Mouse (Mus musculus) lung, adult 2 months (tissue): Measurements from ENCODE around the gene Sfmbt1. TPM values are rescaled to one million over a fixed set of nuclear protein-coding genes. Genes with fewer than 3 reads are reported as not detected.

Source experiments
- DNase-seq: peaks from one replicate; pipeline ENCODE4 v3.0.0; 2022
- H3K4me1 ChIP-seq: fragments of 200-500 bp; 2 replicates; pipeline ENCODE4 v1.6.1; 2011; ENCODE audit warnings: low read length; ENCODE audit not compliant: control insufficient read depth, insufficient read depth
- H3K4me3 ChIP-seq: fragments of 200-500 bp; replicated peaks from 2 replicates; pipeline ENCODE3; 2011; ENCODE audit warnings: low read depth, mild to moderate bottlenecking, control low read depth, low read length; ENCODE audit errors: extremely low read depth
- CTCF ChIP-seq: fragments of 200-500 bp; IDR thresholded peaks from 2 replicates; pipeline ENCODE4 v1.5.1; 2011; ENCODE audit warnings: mild to moderate bottlenecking, low read length, control low read depth; ENCODE audit not compliant: insufficient read depth
- POLR2A ChIP-seq: fragments of 200-500 bp; IDR thresholded peaks from 2 replicates; pipeline ENCODE4 v1.6.1; 2011; ENCODE audit warnings: low read depth, mild to moderate bottlenecking, control low read depth, low read length, borderline replicate concordance; ENCODE audit errors: extremely low read depth
- WGBS: fragments of 180-500 bp; shearing (Covaris S2); methylation state at CpG from one replicate; pipeline ENCODE4 v1.1.7; 2018; 5-methylcytosine and 5-hydroxymethylcytosine counted together
- polyA plus RNA-seq: library from polyadenylated mRNA; depleted of rRNA; stranded (reverse); fragments of >200 nt; gene quantifications from 2 replicates; pipeline ENCODE4 v1.2.3, GENCODE M21; 2012; rRNA removed

Sfmbt1 gene
- 0.93 and 1.8 TPM in 2 replicates for polyA plus RNA-seq

DNA sequence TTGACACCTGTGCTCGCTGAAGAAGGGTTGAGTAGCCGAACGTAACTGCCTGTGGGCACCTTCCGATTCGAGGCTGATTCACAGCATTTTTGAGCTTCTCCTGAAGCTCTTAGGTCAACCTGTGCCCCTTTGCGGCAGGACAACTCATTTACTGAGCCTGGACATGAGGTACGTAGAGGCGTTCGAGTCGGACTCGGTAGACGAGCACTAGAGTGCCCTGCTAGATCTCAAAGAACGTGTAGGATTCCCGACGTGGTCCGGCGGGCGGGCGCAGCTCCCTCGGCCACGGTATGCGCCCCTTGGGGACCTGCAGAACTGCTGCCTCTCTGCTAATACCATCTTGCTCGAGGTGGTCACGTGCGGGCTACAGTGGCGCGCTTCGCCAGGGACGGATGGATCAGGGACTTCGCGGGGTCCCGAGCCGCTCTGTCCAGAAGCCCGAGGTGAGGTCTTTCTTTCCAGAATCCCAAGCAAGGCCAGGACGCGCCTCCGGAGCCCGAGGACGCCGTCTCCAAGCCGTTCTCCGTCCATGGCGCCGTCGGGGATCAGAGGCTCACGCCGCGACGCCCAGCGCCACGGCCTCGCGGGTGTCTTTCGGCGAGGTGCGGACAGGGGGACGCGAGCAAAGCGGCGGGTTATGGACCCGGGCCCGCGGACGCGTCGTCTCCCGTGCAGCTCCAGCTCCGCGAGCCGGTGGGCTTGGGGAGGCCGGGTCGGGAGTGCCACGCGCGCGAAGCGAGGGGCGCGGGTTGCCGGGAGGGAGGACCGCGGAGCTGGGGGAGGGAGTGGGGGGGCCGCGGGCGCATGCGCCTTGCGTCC is at the start of gene Sfmbt1:
Sfmbt1 (plus strand) TSS at position 51 of the 819 bp plus-strand sequence.
- no peak for TF ChIP-seq POLR2A
- no peak for TF ChIP-seq CTCF
- Histone ChIP-seq H3K4me1 (peaks cover 7% of the 10 kb centered on the region), H3K4me3 (peak within 1 kb of the TSS; percentile 69)
- no peak for DNase-seq
- WGBS, result 3% methylated on average over 86 of the region's 87 CpGs

DNA sequence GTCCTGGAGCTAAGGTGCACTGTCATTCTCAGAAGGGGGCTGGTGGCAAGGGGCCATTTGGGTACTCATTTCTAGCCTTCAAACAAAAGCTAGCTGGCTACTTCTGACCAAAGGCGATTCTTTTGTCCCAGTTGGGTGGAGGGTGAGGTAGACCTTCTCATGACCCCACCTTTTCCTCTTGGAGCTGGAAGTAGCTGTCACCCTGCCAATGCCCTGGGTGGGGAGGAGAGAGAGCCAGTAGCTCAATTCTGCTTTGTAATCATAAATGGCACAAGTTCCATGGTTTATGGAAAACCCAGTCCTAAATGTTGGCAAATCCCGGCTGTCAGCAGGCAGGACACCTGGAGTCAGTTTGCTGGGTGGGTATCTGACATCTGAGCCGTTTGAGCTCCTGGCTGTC is 48.6 kb upstream of the Sfmbt1 start:
- TF ChIP-seq CTCF, result no peak
- no peak for TF ChIP-seq POLR2A
- 37% methylated on average over 3 of the region's 3 CpGs for WGBS
- Histone ChIP-seq H3K4me1 (peaks cover 2% of the 10 kb centered on the region; the same call in 1 of the 2 replicates), H3K4me3 (no peak overlapping the region)
- DNase-seq, result peak; percentile 44

DNA sequence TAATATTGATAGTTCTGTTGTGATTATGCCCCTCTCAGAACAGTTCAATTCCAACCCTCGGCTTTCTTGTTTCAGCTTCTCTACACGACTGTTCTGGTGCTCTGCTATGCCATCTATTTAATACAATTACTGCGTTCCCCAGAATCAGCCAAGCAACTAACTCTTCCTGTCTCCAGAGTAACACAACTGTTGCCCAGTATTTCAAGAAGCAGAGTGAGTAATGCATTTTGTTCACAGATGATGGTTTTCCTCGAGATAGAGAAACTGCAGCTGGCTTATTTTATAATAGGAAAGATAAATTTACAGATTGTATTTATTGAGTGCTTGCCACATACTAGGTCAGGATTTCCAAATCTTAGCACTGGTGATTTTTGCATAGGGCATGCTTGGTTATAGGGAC is 48.0 kb upstream of the Sfmbt1 start:
- no peak for DNase-seq
- TF ChIP-seq CTCF (no peak), POLR2A (no peak)
- Histone ChIP-seq H3K4me1 (peaks cover 2% of the 10 kb centered on the region; the same call in 1 of the 2 replicates), H3K4me3 (no peak overlapping the region)
- 75% methylated on average over 4 of the region's 4 CpGs for WGBS

DNA sequence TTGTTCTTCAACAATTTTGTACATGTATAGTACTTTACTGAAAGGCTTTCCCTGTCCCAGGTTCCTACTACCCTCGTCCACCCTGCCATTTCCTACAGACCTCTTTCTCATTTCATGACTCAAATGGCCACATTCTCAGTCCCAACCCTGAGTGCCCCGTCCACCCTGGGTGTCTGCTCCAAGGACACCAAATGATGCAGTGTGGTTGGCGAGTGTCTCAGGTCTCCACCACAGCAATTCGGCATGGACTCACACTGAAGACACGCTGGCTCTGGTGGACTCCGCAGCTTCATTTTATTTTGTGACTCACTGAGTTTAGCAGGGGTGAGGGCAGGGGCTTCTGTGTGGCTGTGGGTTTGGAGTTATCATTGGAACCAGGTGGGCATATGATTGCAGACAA is 44.5 kb upstream of the Sfmbt1 start:
- WGBS, result 94% methylated on average over 6 of the region's 6 CpGs
- DNase-seq, result no peak
- Histone ChIP-seq H3K4me3 (no peak overlapping the region), H3K4me1 (peaks cover 2% of the 10 kb centered on the region; the same call in 1 of the 2 replicates)
- no peak for TF ChIP-seq CTCF
- TF ChIP-seq POLR2A, result no peak

DNA sequence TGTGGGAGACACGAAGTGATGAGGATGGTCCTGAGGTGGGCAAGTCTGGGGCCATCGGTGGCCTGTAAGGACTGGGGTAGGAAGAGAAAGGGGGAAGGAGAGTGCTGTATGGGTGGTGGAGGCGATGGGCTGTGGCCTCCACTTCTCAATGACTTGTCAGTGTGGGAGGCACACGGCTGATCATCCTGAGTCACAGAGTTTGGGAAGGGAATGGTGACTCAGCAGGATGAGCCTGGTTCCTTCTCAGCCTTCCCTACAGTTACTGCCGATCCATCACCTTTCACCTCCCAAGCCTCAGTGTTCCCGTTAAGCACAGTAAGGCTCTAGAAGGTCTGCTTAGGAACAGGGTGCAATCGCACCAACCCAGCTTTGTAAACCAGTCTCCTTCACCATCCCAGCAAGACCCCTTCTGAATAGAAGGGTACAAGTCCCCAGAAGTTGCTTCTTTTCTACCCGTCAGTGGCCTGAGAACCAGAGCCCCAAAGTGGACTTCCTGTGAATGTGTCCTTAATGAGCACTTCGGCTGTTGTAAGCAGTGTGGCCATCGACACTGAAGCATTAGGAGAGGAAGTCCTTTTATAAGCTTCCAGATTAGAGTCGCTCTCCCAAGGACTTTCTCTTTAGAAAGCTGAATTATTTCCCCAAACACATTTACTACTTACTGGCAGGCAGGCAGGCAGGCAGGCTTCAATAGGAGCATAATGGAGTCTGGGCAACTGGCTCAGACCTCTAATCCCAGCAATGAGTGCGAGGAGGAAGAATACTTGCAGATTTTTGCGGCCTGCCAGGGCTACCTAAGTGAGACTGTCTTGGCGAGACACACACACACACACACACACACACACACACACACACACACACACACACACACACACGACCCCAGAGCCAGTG is 43.3 kb upstream of the Sfmbt1 start:
- WGBS, result 62% methylated on average over 15 of the region's 15 CpGs
- Histone ChIP-seq H3K4me3 (no peak overlapping the region), H3K4me1 (no peaks in the 10 kb centered on the region; the same call in 1 of the 2 replicates)
- TF ChIP-seq CTCF (no peak), POLR2A (no peak)
- DNase-seq, result no peak

DNA sequence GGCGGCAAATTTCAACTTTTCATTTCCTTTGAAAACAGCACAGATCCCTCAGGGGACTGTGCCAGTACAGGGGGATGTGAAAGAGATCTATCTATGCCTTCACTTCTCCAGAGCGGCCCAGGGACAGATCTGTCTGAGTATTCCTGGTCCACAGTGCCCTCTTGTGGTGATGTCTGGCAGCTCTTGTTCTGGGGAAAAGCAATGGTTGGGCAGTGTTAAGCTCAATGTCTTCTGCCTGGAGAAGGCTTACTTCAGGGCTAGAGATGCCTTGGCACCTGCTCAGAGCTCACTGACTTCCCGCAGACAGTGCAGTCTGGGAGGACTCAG is 42.7 kb upstream of the Sfmbt1 start:
- whole genome bisulfite sequencing, result 3% methylated on average over 3 of the region's 3 CpGs
- peak; percentile 90 for TF ChIP-seq CTCF
- no peak for TF ChIP-seq POLR2A
- DNase-seq, result peak; percentile 83

DNA sequence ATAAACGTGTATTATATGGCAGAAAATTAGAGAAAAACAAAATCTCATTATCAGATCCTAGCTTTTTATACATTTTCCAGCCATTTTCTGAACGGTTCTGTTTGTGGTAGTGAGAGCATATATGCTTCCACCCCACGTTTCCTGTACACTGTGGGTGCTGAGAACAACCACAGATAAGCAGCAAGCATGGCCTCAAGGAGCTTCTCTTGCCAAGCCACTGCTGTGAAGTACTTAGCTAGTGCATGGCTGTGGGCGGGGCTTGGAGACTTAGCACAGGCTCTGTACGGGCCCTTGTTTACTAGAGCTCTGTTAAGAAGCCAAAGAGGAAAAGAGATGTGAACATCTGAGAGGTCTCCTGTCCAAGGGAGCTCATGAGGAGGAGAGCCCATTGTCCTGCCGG is 39.7 kb upstream of the Sfmbt1 start:
- 56% methylated on average over 6 of the region's 6 CpGs for WGBS
- Histone ChIP-seq H3K4me1 (no peaks in the 10 kb centered on the region), H3K4me3 (no peak overlapping the region)
- TF ChIP-seq CTCF (no peak), POLR2A (no peak)
- peak; percentile 57 for DNase-seq

More for the DNA sequence above, 42.7 kb upstream of the Sfmbt1 start:
- Histone ChIP-seq H3K4me3 (no peak overlapping the region), H3K4me1 (no peaks in the 10 kb centered on the region)

DNA sequence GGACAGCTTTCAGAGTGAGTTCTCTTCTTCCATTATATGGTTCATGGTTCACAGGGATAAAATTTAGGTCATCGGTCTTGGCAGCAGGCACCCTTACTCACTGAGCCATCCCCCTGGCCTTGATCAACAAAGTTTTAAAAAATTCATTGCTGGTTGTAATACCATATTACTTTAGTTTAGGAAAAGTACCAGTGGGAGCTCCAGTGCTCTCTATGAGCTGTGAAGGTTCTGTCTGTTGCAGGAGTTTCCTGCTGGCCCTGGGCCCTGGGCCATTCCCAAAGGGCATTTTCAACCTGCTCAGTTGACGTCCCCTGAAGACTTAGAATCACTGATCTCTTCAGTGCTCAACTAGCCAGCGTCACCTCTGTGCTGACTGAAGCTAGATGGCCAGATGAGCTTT is 32.5 kb upstream of the Sfmbt1 start:
- Histone ChIP-seq H3K4me1 (no peaks in the 10 kb centered on the region), H3K4me3 (no peak overlapping the region)
- no peak for DNase-seq
- 92% methylated on average over 3 of the region's 3 CpGs for whole genome bisulfite sequencing
- TF ChIP-seq CTCF, result no peak
- no peak for TF ChIP-seq POLR2A

DNA sequence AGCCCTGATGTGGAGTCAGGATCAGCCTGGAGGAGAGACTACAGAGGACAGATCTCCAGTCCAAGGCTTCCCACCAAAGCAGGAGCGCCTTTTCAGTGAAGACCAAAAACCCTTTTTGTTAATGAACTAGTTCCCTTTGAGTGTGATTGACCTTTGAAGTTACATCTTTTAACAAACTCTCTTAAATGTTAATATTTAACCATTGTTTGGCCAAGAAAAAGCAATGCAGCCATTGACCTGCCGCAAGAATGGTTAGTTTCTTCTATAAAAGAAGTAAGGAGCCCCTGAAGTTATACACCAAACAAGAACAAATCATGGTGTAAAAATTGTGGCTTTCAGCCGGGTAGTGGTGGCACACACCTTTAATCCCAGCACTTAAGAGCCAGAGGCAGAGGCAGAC is 24.0 kb upstream of the Sfmbt1 start:
- TF ChIP-seq CTCF (no peak), POLR2A (no peak)
- 84% methylated on average over 3 of the region's 3 CpGs for WGBS
- Histone ChIP-seq H3K4me1 (peaks cover 2% of the 10 kb centered on the region), H3K4me3 (no peak overlapping the region)
- no peak for DNase-seq
